Mouse (Mus musculus) brain, embryonic 18.5 days (tissue): ENCODE data around the gene Nop58.
"Not testable (repeated sequence)": the region's sequence is repeated elsewhere in the genome, so short reads cannot be mapped to it uniquely, and the experiment has no call there.

ENCODE experiments used
- DNase-seq: peaks from one replicate; pipeline ENCODE4 v3.0.0-alpha.2; 2012; ENCODE audit warnings: low read depth, low spot score

The Nop58 gene

DNA sequence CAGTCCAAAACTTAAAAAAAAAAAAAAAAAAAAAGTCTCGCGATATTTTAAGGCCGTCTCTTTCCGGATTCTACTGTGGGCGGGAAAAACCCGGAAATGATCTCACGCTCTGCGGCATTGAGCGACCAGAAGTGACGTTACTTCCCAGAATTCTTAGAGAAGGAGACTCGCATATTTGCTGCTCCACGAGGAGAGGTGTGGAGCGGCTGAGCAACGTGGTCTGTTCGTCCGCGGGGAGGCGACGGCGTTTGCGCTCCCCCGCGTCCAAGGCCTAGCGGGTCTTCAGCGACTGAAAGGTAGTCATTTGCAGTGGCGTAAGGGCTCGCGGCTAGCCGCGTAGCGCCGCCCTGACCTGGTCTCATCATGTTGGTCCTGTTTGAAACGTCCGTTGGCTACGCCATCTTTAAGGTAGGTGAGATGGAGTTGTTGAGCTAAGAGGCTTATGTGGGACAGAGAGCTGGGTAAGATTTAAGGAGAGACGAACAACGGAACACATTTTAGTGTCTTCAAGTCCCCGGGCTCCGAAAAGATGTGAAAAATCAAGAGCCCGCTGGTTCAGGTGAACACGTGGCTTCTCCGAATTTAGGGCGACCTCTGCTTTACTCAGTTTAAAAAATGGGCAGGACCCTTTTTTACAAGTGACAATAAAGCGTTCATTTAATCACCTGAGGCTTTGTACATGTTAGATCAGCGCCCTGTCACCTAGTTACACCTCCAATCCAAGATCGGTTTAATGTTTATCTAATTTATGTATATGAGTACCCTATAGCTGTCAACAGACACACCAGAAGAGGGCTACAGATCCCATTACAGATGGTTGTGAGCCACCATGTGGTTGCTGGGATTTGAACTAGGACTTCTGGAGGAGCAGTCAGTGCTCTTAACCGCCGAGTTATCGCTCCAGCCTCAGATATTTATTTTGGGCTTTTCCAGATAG lies at the start of gene Nop58:
TSS of gene Nop58 (plus strand) at position 153 of the 937 bp plus-strand sequence.
- DNase-seq = peak; percentile 95

DNA sequence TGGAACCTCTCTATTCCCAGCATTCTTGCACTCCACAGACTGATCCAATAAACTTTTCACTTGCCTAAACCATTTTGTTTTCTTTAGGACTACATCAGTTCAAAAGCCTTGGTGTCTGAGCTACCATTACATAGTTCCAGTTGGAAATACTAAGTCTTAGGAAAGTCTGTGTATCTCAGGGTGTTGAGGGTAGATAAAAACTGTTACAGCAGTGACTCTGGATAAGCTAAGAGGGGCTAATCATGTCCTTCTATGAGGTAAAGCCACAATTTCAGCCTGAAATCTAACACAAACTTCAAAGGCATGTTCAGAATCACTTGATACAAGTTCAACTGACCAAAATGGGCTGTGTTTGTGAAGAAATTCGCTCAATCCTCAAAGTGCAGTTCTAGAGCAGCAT lies 48.4 kb upstream of the Nop58 start:
- no peak for DNase-seq

DNA sequence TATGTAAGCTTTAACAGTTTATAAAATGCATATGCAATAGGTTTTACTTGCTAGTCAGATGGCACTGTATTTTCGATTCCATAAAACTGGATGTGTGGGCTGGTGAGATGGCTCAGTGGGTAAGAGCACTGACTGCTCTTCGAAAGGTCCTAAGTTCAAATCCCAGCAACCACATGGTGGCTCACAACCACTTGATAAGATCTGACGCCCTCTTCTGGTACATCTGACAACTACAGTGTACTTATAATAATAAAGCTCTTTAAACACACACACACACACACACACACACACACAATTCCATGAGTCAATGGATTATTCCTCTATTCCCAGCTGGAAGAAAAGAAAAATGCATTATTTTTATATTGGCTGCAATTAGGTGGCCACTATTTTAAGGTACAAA lies 46.4 kb upstream of the Nop58 start:
- DNase-seq = no peak

DNA sequence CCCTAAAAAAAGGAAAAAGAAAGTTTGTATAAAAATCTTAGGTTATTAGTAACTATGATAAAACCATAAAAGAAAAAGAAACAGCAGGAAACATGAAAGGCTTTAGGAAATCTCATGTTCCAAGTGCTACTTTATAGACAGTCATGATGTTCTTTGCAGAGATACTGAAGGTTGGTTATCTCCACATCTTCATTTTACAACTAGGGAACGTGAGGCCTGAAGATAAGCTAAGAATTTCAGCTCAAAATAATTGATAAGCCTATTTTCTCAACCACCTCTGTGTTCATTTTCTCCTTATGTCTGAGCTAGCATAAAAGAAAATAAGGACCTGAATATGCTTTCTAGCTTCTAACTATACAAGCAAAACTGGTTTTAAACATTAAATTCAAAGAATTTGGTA lies 42.3 kb upstream of the Nop58 start:
- no peak for DNase-seq

DNA sequence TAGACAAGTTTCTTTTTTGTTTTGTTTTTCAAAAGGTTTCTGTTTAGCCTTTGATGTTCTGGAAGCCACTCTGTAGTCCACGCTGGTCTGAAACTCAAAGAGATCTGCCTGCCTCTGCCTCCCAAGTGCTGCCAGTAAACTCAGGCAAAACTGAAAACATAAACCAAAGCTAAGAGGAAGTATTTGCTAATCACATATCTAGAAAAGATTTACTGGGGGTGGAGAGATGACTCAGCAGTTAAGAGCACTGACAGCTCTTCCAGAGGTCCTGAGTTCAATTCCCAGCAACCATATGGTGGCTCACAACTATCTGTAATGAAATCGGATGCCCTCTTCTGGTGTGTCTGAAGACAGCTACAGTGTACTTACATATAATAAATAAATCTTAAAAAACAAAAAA lies 38.3 kb upstream of the Nop58 start:
- not testable (repeated sequence) for DNase-seq

DNA sequence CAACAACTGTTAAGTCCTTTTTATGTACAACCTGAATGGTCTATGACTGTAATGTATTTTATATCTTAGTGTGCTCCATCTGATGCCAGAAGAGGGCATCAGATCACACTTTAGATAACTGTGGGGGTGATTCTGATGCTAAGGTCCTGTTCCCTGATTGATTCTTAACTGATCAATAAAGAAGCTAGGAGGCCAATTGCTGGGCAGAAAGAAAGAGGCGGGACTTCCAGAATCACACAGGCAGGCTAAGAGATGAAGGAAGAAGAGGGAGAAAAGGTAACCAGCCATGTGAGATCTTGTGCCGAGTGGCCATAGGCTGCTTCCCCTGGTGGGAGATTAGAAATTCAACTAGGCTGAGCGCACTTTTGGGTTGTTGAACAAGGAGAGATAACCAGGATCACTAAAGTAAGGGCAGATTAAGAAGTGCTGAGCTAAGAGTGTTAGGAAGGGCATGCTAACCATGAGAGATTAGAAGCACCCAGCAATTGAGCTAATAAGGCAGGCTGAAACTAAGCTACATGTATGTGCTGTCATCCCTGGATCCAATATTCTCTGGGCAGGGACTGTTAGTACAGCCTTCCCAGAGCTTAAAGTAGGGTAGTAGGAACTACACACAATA lies 33.5 kb upstream of the Nop58 start:
- DNase-seq = no peak

DNA sequence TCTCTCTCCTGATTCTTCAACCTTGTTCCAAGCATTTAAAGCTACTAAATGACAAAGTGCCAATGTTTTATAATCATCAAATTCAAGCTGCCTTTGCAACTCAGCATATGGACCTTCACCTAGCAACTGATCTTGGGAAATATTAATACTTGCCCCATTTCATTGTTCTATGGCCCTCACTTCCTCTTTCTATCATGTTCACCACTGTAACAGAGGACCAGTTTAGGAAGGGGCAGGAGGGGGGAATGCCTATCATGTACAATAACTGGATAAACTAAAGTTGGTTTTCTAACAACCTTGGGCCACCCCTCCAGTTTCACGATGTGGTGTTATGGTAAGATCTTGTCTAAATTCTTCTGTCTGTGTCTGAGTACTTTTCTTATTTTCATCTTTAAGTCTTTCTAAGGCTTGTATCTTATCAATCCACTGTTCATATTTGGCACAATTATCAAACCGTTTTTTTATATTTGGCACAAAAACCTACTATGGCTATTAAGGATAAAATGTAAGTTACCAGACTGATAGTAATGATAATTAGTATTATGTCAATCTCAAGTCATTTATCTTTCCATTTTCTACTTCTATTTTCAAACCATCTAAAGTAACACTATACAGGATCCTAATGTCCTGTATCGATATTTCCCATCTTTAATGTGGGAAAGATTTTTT lies 31.4 kb upstream of the Nop58 start:
- no peak for DNase-seq

DNA sequence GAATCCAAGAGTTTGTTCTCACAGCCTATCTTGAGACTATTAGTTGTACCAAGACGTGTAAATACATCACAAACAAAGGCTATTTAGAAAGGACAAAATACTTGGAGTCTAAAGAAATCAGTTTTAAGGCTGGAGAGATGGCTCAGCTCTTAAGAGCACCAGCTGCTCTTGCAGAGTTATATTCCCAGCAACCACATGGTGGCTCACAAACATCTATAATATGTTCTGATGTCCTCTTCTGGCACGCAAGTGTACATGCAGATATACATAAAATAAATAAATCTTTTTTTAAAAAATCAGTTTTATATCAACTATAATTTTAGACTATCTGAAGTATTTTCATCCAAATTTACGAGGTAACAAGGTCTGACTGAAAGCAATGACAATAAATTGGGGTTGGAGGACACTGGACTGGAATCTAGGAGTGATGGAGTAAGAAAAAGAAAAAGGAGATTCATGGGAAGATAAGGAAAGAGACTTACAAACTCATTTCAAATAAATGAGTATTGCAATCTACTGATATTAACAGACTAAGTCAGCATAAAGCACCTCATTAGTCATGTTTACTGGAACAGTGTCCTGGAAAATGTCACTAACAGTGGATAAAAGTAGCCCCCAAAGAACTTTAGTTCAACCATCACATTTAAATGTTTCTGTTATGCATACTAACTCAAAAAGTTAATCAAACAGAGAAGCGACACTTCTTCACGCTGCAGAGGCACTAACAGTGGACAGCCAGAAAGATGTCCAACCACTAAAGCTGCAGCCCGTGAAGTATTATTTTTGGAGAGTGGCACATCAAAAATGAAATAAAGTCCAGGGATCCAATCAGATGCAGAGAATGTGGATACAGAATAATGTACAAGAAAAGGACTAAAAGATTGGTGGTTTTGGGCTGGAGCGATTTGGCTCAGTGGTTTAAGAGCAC lies 28.3 kb upstream of the Nop58 start:
- no peak for DNase-seq

DNA sequence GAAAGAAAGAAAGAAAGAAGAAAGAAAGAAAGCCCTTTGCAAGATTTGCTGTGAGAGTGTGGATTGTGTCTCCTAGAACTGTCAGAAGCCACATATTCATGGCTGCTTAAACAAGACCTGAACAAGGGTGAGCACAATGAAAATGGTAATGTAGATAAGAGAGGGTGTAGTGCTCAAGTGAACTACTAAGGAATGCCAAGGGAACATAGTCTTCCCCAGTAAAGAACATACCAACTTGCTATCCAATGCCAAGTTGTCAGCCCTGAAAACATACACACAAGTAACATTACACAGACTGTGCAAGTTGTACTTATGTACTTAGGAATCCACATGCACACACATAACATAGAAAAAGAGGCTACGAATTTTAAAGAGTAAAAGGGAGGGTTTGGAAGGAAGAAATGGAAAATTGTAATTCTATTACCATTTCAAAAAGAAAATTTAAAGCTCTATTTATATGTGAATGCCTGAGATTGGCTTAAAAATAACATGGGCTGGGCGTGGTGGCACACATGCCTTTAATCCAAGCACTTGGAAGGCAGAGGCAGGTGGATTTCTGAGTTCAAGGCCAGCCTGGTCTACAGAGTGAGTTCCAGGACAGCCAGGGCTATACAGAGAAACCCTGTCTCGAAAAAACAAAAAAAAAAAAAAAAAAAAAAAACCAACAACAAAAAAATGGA lies 21.2 kb upstream of the Nop58 start:
- DNase-seq = no peak

DNA sequence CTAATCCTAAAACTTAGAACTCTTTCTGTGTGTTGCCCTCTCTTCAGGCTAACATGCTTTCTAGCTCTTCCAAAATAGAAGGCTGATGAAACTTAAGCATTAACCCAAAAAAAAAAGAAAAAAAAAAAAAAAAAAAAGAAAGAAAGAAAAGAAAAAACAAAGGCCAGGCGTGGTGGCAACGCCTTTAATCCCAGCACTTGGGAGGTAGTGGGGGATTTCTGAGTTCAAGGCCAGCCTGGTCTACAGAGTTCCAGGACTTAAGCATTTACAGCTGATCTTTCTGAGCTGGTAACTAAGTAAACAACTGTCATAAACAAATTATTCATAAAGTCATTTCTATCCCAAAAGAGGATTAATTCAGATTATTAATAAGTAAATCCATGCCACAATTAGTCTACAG lies 15.9 kb upstream of the Nop58 start:
- DNase-seq = no peak

DNA sequence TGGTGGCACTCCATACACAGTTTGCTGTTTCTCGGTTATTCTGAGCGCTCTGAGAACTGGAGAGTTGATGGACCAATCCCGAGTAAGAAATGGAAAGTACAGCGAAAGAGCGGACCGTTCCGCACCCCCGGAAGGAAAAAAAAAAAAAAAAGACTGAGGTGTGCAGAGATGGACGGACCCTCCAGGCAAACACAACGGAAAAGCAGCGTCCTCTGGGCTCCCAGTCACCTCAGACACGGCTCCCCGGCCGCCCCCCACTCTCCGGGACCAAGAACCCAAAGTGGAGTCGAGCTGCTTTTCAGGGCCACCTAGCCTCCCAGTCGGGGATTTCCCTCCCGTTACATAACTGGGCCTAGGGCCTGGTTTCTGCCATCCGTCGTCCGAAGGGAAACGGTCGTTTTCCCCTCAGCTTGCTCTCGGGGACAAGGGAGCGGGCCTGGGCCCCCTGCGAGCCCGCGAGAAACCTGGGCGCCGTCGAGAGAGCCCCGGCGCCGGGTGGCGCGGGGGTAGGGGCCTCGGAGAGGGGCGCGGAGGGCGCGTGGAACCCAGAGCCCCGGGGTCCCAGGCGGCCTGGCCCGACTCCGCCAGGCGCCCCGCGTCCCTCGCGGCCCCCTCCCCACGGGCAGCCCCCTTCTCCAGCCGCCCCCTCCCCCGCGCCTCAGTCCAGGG lies 14.7 kb upstream of the Nop58 start:
- DNase-seq = no peak

DNA sequence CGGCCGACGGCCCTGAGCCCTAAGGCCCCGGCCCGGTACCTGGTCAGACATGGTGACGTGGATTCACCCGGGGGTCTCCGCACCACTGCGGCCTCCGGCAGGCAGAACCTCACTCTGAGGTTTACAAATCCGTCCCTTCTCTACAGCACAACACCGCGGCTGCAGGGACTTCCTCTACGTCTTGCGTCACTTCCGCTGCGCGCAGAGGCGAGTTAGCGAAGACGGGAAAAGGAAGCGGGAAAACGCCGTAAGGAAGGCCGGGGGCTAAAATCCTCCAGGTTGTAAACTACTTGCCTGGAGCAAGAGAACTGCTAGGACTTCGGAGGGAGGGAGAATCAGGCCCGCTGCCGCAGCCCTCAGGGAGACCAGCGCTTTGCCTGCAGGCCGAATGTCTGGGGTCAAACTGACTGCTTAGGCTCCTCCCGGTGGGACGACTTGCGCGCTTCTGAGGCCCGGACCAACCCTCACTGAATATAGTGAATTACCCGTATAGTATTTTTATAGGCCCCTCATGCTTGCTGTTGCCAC lies 14.1 kb upstream of the Nop58 start, which contains the start of gene Sumo1:
TSS of gene Sumo1 (minus strand) at position 194 of the 528 bp plus-strand sequence.
- DNase-seq = peak; percentile 83

DNA sequence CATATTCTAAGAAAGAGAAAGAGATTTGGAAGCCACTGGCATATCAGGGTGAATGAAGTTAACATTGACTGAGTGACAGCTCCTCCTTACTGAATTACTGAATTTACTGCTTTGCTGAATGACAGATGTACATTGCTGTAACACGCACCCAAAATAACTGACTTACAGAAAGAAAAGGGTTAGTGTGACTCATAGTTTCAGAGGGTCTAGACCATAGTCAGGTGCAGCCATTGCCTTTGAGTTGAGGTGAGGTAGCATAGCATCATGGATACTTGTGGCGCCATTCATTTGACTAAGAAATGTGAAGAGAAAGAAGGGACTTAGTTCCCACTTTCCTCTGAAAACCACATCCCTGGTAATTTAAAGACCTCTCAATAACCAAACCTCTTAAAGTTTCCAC lies 11.1 kb upstream of the Nop58 start:
- no peak for DNase-seq

DNA sequence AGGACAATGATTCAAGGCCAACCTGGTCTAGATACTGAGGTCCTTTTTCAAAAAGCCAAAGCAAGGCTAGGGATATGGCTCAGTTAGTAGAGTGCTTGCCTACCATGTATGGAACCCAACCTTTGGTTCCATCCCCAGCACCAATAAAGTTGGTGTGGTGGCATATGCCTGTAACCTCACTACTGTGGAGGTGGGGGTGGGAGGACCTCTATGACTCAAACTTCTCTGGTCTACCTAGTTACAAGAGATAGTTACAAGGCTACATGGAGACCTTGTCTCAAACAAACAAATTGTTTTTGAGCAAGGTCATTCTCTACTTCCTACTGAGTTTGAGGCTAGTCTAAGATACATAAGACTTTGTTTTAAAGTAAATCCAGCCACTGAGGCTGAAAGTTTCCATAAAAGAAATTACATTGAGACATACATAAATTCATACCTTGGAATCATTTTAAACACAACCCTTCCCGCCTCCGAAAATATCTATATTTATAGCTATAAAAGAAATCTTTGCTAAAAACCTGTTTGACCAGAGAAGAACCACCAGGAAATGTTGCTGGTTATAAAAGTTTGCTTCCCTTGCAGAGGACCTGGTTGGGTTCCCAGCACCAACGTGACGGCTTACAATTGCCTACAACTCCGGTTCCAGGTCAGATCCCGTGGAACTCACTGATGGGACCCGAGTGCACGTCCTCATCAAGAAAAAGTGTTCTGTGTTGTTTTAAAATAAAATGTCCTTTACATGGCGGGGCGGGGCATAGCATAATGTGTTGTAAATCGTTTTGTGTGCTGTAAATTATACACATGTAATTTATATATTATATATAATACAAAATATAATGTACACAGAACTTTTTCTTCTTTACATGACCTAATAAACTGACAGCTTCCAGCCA lies 599 bp upstream of the Nop58 start:
- DNase-seq = no peak

DNA sequence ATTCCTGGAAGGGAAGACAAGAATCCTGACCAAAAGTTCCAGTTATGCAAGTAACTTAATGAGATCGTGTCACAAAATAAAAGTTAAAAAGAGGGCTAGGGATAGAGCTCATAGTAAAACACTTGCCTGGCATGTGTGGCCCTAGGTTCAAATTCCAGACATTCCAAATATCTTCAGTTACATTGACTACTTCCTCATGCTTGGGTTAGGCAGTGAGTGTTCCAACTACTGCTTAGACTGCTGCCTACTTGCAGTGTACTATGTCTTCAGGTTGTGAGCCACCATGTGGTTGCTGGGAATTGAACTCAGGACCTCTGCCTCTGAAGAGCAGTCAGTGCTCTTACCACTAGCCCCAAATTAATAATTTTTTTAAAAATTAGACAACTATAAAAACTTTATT lies 2.7 kb downstream of the Nop58 start:
- DNase-seq = no peak

DNA sequence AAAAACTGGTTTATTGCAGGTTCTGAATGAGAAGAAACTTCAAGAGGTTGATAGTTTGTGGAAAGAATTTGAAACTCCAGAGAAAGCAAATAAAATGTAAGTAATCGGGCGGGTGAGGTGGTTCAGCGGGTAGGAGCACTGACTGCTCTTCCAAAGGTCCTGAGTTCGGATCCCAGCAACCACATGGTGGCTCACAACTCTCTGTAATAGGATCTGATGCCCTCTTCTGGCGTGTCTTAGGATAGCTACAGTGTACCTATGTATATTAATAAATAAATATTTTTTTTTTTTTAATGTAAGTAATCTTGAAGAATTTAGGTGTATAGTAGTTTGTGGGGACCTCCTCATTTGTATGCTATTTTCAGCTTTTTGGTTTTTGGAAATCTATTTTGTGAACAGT lies 5.7 kb downstream of the Nop58 start:
- DNase-seq = no peak

DNA sequence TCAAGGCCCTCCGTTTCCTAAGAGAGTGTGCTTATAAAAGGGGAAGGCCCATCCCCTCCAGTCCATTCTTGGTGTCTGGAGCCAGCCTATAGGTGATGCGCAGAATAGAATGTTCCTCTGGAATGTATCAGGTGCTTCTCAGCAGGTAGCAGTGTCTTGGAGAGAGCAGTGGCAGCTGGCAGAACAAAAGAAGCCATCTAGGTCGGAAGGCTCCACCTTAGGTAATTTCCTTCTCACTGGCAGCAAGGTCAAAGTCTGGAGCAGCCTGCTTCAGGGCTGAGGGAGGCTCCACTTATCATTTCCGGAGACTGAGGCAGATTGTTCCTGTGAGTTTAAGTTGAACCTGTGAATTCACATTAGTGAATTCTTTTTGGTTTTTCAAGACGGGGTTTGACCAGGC lies 13.0 kb downstream of the Nop58 start:
- DNase-seq = no peak

DNA sequence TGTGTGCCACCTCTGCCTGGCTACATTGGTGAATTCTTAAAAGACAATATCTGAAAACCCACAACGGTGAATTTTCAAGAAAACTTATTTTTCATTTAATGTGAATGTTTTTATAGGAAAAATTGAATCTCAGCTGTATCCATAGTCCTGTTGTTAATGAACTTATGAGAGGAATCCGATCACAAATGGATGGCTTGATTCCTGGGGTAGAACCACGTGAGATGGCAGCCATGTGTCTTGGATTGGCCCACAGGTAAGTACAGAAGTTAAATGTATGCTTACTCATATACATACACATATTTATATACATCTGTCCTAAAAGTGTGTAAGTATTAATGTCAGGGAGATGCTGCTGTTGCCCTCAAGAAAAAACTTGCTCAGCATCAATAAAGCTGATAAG lies 13.4 kb downstream of the Nop58 start:
- no peak for DNase-seq

DNA sequence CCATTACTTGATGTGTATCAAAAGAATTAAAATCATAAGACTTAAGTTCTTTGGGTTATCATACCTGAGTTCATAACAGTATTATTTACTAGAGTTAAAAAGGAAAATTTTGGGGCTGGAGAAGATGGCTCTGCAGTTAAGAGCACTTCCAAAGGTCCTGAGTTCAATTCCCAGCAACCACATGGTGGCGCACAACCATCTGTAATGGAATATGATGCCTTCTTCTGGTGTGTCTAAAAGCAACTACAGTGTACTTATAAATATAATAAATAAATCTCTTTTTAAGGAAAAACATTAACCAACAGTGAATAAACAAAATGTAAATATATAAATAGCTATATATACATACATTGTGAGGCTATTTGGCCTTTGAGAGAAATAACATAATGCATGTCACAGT lies 17.0 kb downstream of the Nop58 start:
- DNase-seq = no peak
